Mouse (Mus musculus): ENCODE data around the gene 4930447C04Rik.

Gene 4930447C04Rik

DNA sequence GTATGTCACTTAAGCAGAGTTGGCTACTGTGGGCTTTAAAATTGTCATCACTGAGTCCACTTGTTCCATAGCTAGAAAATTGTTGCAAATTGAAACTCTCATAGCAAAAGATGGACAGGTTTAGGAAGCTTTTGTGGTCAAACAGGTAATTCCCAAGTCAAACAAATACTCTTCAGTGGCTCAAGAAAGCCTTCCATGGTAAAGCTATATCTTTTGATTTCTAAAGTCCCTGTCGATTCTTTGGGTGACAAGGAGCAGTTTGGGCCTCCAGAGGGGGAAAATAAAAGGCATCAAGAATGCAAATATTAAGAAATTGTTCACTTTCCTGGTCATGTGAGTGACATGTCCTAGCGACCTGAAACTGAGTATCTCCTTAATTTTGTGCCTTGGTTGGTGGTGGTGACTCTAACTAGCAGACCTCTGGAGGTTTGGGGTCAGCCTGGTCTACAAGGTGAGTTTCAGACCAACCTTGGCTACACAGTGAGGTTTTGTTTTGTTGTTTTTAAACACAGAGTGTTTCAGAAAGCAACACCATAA lies 3.1 kb upstream of the 4930447C04Rik start:
- no peak for DNase-seq (ENCODE audit: low spot score)

GRCm38 (mm10) chr12:72942171-72942570 lies 1.6 kb upstream of the 4930447C04Rik start:
- DNase-seq (ENCODE audit: low spot score), result no peak

DNA sequence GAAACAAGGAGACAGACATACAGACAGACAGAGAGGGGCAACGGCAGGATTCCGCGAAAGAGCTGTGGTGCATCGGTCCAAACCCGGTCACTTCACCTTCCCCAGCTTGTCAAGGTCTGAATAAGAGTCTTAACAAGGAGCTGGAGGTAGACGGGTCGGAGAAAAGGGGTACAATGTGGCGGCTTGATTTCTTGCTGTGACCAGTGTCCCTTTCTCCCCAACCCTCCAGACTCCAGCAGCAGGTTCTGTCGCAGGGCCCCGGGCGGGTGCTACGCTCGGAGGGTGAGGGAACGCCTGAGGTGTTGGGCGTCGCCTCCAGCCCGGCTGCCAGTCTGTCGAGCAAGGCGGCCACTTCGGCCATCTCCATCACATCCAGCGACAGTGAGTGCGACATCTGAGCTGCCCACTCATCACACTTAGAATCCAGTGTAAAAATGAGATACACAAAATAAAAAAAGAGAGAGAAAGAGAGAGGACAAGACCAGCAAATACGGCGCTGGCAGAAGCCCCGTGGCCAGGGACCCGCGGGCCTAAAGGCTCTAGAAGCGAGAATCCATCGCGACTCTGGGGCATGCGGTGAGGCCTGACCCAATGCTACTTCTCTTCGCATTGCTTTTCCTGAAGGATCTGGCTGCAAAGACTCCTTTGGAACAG lies 951 bp upstream of the 4930447C04Rik start:
- no peak for DNase-seq (ENCODE audit: low spot score)

- no peak for DNase-seq (ENCODE audit: low spot score)
Measured at GRCm38 (mm10) chr12:72940822-72941397, 336 bp upstream of the 4930447C04Rik start.

- no peak for DNase-seq (ENCODE audit: low spot score)
Measured at GRCm38 (mm10) chr12:72939616-72940015, 958 bp downstream of the 4930447C04Rik start, which contains the start of gene Six6. TSS of gene Six6 (plus strand) at chr12:72939892.

DNA sequence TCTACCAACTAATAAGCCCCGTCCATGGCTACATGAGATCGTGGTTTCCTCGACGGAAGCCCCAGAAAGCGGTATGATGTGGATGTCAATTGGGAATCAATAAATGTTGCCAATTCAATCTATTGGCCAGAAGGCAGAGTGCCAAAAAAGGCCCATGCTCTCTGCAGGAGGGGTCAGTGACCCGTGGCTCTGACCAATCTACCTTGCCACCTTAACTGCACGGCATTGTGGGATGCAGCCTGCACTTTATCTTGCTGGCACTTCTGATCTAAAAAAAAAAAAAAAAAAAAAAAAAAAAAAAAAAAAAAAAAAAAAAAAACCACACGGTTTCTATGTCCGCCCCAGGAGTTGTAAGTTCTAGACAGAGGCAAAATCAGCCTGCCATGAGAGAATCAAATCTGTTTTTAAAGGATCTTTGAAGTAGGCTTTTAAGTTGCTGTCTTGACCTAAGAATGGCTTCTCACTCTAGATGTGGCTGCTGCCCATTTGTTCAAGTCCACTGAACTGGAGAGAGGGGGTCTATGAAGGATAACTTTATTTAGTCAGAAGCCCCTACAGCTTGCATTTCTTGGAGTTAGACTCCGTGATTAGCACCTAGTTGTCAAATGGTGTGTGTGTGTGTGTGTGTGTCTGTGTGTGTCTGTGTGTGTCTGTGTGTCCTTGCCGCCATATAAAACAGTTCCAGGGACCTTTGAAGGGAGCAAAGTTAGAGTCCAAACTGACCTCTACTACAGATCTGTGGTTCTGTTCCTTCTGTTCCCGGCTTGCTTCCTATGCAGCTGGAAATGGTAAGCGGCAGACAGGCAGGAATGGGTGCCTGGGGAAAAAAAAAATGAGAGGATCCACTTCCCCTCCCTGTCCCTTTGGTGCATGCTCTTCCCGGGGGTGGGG lies 1.7 kb downstream of the 4930447C04Rik start:
- DNase-seq (ENCODE audit: low spot score), result no peak

DNA sequence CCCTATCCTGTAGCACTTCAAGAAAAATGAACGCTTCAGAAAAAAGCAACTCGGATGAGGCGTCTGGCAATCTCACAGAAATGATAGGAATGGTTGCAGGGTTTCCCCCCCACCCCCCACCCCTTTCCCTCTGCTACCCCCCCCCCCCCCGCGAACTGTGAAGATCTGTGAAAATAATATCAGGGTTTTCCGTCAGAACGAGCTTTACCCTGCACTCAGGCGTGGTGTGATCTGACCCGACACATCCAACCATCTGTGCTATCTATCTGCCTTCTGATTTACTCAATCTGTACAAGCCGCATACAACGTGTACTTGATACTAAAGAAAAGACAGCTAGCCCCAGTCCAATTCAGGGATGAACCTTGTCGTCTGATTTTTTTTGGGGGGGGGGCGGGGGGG lies 2.4 kb downstream of the 4930447C04Rik start:
- DNase-seq (ENCODE audit: low spot score), result no peak

DNA sequence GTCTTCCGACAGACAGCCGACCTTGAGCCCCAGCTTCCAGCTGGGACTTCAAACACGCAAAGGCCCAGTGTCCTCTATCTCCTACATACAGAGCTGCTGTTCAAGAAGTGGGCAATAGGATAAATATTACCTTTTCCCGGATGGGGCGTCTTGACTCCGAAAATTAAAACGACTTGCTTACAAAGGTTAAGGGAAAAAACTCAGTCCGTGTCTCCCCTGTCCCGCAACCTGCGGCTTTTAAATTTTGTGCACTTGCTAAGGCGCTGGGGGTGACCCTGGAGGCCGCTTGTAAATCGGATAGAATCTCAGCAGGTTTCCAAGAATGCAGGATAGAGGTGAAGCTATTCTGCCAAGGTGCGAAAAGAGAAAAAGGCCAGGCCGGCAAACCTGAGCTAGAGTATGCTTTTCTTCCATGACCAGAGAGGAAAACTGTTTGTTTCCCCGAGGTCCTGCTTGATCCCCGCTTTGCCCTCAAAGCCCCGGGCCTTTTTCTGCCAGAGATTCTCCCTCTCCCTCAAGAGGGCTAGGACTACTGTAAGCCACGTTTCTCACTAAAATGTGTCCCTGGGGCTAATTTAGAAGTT lies 2.9 kb downstream of the 4930447C04Rik start:
- DNase-seq (ENCODE audit: low spot score), result no peak

- DNase-seq (ENCODE audit: low spot score), result no peak
Measured at GRCm38 (mm10) chr12:72936751-72937150, 3.8 kb downstream of the 4930447C04Rik start.

GRCm38 (mm10) chr12:72917159-72917993 lies 23.2 kb downstream of the 4930447C04Rik start:
- peak; percentile 26 for DNase-seq (ENCODE audit: low spot score)

DNA sequence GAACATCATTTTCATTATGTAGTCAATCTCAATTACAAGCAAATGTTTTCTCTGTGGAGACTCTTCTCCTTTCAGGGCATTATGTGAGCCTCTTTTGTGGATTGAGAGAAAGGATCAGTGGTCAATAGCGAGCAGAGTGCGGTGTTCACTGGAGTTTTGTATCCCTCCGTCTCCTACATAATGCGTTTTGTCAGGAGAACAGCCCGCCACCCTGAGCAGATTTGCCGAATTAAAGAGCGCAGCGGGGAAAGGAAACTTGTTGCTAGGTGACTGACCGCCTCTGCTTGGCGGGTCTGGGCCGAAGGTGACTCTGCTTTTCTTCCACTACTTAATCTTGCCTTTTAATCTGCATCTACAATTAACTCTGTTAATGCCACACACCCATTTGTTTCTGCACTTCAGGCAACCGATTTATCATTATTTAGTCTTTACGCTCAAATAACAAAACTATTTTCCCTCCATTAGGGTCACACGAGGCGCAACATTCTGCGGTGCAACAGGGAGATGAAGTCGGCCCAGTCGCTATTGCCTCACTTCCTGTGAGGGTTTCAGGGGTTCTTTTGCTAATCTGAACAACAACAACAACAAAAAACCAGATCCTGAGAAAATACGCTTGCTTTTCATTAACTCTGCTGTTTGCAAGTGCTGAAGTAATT lies 86.1 kb downstream of the 4930447C04Rik start:
- no peak for DNase-seq (ENCODE audit: low spot score)

GRCm38 (mm10) chr12:72853406-72854076 lies 87.0 kb downstream of the 4930447C04Rik start:
- no peak for DNase-seq (ENCODE audit: low spot score)

DNA sequence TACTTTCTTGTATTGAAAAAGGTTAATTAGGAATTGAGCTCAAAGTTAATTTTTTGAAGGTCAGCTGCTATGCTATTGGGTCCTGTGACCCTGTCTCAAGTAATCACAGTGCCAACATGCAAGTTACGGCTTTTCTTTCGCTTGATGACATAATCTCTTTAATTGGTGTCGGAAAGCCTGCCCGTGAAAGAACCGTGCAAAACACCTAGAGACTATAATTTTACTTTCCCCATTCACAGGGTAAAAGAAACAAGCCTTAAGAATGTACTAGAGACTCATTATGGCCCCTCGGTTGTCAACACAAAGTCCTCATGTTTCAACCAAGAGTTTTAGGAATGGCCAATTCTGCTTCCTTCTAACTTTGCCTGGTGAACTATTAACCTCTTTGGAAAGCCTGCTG lies 88.3 kb downstream of the 4930447C04Rik start:
- DNase-seq (ENCODE audit: low spot score), result no peak

DNA sequence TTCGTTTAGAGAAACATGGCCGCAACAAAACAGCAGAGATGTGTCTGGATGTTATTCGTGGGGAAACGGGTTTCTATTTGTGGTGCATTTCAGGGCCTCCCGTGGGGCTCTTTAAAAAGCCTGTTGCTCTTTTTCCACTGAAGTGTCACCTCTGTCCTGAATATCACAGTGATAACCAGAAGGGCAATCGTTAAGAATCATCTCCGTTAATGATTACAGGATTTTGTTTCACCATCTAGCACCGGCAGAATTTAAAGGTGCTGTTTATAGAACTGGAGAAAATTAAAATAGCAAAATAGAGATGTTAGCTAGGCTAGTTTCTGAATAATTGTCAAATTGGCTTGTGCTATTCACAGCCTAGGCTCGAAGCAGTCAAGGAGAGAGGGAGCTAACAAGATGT lies 90.4 kb downstream of the 4930447C04Rik start:
- no peak for DNase-seq (ENCODE audit: low spot score)

- DNase-seq (ENCODE audit: low spot score), result no peak
Measured at GRCm38 (mm10) chr12:72847725-72848124, 92.8 kb downstream of the 4930447C04Rik start.

GRCm38 (mm10) chr12:72845946-72846345 lies 94.6 kb downstream of the 4930447C04Rik start:
- no peak for DNase-seq (ENCODE audit: low spot score)

DNA sequence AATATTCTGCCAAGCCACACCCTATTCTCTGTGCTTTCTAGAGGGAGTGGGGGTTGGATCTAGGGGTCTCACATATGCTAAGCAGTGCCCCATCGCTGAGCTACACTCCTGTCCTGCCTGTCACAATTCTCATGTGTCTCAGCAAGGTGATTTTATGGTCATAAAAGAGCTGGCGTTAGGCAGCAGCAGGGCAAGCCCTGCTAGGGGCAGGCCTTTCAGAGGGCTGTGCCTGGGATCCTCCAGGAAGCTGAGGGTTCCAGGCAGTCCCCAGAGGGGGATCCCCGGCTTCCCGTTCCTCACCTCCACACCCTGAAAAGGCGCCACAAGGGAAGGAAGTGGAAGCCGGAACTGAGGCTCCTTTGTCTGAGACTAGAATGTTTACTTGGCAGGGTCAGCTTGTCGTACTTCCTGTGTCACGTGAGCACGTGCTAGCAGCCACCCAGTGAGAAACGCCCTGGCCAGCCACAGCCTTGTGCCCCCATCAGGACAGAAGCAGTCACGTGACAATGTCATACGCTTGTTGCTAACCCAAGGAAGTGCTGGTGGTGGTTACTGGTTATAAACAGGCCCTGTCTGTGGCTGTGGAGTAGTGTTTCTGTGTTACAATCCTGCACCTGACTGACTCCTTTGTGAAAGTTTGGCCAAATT lies 96.5 kb downstream of the 4930447C04Rik start:
- DNase-seq (ENCODE audit: low spot score), result peak; percentile 37

GRCm38 (mm10) chr12:72843555-72843954 lies 97.0 kb downstream of the 4930447C04Rik start:
- DNase-seq (ENCODE audit: low spot score), result no peak

GRCm38 (mm10) chr12:72843135-72843534 lies 97.4 kb downstream of the 4930447C04Rik start:
- DNase-seq (ENCODE audit: low spot score), result no peak

DNA sequence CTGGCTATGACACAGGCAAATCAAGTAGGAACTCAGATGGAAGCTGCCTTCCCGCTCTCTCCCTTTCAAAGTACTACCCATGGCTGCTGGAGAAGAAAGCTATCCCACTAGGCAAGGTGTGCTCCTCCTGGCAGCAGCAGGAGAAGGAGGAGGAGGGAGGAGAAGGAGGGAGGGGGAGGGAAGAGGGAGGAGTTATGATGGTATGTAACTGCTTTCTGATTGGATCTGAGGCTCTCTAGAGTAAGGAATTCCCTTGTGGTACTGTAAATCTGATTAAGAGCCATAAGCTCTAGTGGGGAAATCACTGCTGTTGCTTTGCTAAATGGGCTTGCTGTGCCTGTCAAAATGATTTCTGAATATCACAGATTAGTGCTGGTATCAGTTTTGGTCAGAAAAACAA lies 99.1 kb downstream of the 4930447C04Rik start:
- DNase-seq (ENCODE audit: low spot score), result no peak

All from ovary, postnatal 36 days (tissue).